Mouse (Mus musculus) liver, adult 2 months (tissue): ENCODE results near the gene Suox.
A peak's percentile ranks its signal among the peaks of the same experiment; 100 is the strongest.

Experiments used
- CTCF ChIP-seq: fragments of 200-500 bp; IDR thresholded peaks from 2 replicates; pipeline ENCODE4 v1.5.1; 2011; ENCODE audit warnings: low read depth, low read length, control low read depth
- POLR2A ChIP-seq: fragments of 200-500 bp; IDR thresholded peaks from 2 replicates; pipeline ENCODE4 v1.6.1; 2011; ENCODE audit warnings: low read length, control low read depth; ENCODE audit not compliant: insufficient read depth; ENCODE audit errors: extremely low read depth

GRCm38 (mm10) chr10:128704491-128705316, 30.8 kb upstream of the Suox start, which contains the start of gene Cdk2:
- TF ChIP-seq CTCF, result no peak
- TF ChIP-seq POLR2A, result peak; percentile 77
